Mouse (Mus musculus) left cerebral cortex, postnatal 36 days (tissue): ENCODE data around the gene Gm48552. TPM values are rescaled to one million over a fixed set of nuclear protein-coding genes. Genes with fewer than 3 reads are reported as not detected.

Experiments used
- DNase-seq, 2 experiments: peaks; one replicate each; pipeline ENCODE4 v3.0.0; 2021 to 2022; ENCODE audit warnings: low spot score in 2 of 2, mixed read lengths in 1 of 2
- intact Hi-C: fragments of 180-260 bp; cut with DNase I; formaldehyde crosslinking; loops from one replicate; pipeline ENCODE4 v1.15.1; 2025
- total RNA-seq, 2 experiments: library from RNA; stranded (reverse); gene quantifications; 2 replicates each; pipeline ENCODE4 v1.2.3; 2021

Gm48552 gene
- total RNA-seq, 2 experiments from 2014 or later: 1.9 to 4.9 TPM

- intact Hi-C loops: no loop called here
Measured at GRCm38 (mm10) chr10:81383802-81384604, 4.8 kb upstream of the Gm48552 start, which contains the start of the genes Dohh and Gm48551. Gene Dohh, plus strand, starts transcription at chr10:81384428. Gene Gm48551, plus strand, starts transcription at chr10:81384466.

GRCm38 (mm10) chr10:81384605-81384982, 4.2 kb upstream of the Gm48552 start:
- no peak for DNase-seq

More at GRCm38 (mm10) chr10:81383802-81384604, 4.8 kb upstream of the Gm48552 start, which contains the start of the genes Dohh and Gm48551:
- peak; percentile 96 to 98 for DNase-seq

GRCm38 (mm10) chr10:81385603-81386306, 3.0 kb upstream of the Gm48552 start:
- intact Hi-C loops: no loop called here
- DNase-seq: no peak

More at GRCm38 (mm10) chr10:81384605-81384982, 4.2 kb upstream of the Gm48552 start:
- intact Hi-C loops: no loop called here

GRCm38 (mm10) chr10:81387716-81388115, 1.1 kb upstream of the Gm48552 start:
- intact Hi-C loops: no loop called here
- DNase-seq: no peak

GRCm38 (mm10) chr10:81389373-81389772, 568 bp downstream of the Gm48552 start:
- intact Hi-C loops: no loop called here

GRCm38 (mm10) chr10:81389801-81390677, 1.2 kb downstream of the Gm48552 start:
- intact Hi-C loops: loop anchor here (2.0 kb wide), 1 partner anchor 59 kb away; no protein-coding TSS in a partner anchor
- DNase-seq: peak; percentile 64 to 76

More at GRCm38 (mm10) chr10:81389373-81389772, 568 bp downstream of the Gm48552 start:
- no peak for DNase-seq

GRCm38 (mm10) chr10:81390678-81390965, 1.8 kb downstream of the Gm48552 start:
- DNase-seq: no peak
- intact Hi-C loops: loop anchor here (2.0 kb wide), 1 partner anchor 58 kb away; no protein-coding TSS in a partner anchor

GRCm38 (mm10) chr10:81392270-81392669, 3.5 kb downstream of the Gm48552 start:
- intact Hi-C loops: no loop called here
- DNase-seq: no peak

GRCm38 (mm10) chr10:81392781-81393185, 4.0 kb downstream of the Gm48552 start, which contains the start of gene Smim24:
Gene Smim24, plus strand, starts transcription at chr10:81393051.
- intact Hi-C loops: no loop called here
- DNase-seq: no peak

- DNase-seq: no peak
- intact Hi-C loops: no loop called here
Measured at GRCm38 (mm10) chr10:81393456-81394063, 4.8 kb downstream of the Gm48552 start.

GRCm38 (mm10) chr10:81395127-81395526, 6.3 kb downstream of the Gm48552 start:
- intact Hi-C loops: no loop called here

GRCm38 (mm10) chr10:81395865-81396264, 7.1 kb downstream of the Gm48552 start:
- DNase-seq: no peak
- intact Hi-C loops: no loop called here

More at GRCm38 (mm10) chr10:81395127-81395526, 6.3 kb downstream of the Gm48552 start:
- DNase-seq: no peak

GRCm38 (mm10) chr10:81396749-81397148, 7.9 kb downstream of the Gm48552 start:
- intact Hi-C loops: no loop called here
- no peak for DNase-seq

- DNase-seq: no peak
- intact Hi-C loops: no loop called here
Measured at GRCm38 (mm10) chr10:81399296-81399695, 10.5 kb downstream of the Gm48552 start.

- no peak for DNase-seq
- intact Hi-C loops: no loop called here
Measured at GRCm38 (mm10) chr10:81399798-81400308, 11.0 kb downstream of the Gm48552 start.

- DNase-seq: no peak
- intact Hi-C loops: no loop called here
Measured at GRCm38 (mm10) chr10:81400371-81401204, 11.8 kb downstream of the Gm48552 start.

GRCm38 (mm10) chr10:81401205-81401520, 12.4 kb downstream of the Gm48552 start:
- DNase-seq: no peak
- intact Hi-C loops: no loop called here

GRCm38 (mm10) chr10:81401521-81402226, 12.9 kb downstream of the Gm48552 start:
- intact Hi-C loops: no loop called here
- peak in 1 of 2 experiments; percentile 57 for DNase-seq
